Mouse (Mus musculus): ENCODE measurements around the gene Pcgf5.

DNA sequence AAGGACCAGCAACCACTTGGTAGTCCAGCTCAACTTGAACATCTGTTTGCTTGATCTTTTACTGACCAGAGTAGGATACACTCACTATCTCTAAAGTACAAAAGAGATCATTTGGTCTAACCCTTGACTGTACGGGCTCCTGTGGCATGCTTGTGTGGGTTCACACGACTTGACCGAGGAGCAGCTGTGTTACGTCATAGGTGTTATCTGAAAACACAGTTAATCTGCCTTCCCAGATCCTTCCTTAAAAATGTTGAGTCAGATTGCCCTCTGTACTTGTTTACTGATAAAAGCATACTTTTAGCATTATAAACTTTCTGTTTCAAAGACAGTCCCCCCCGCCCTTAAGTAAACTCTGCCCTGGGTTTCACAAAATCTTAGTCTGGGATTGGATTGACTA lies 19.4 kb upstream of the Pcgf5 start:
- peak; percentile 26; the same call in 1 of the 2 replicates for TF ChIP-seq EP300 (IDR thresholded peaks at IDR 0.05; ENCODE audit: low read depth)
- no peak for TF ChIP-seq CTCF (IDR thresholded peaks at IDR 0.05; ENCODE audit: low read depth)
